Mouse (Mus musculus) cerebellum, adult 2 months (tissue): ENCODE data around the gene Olfr814. TPM values are rescaled to one million over a fixed set of nuclear protein-coding genes. Genes with fewer than 3 reads are reported as not detected.
"Not testable (repeated sequence)": the region's sequence is repeated elsewhere in the genome, so short reads cannot be mapped to it uniquely, and the experiment has no call there.

Experiments used
- DNase-seq, 2 experiments: peaks; one replicate each; pipeline ENCODE4 v3.0.0; 2021
- H3K27ac ChIP-seq: fragments of 200-500 bp; 2 replicates; pipeline ENCODE4 v1.5.1; 2012; ENCODE audit warnings: low read length, control low read depth, inconsistent platforms; ENCODE audit not compliant: insufficient read depth
- H3K27me3 ChIP-seq: fragments of 200-500 bp; 2 replicates; pipeline ENCODE4 v1.6.1; 2012; ENCODE audit warnings: inconsistent platforms, mild to moderate bottlenecking, low read length, moderate library complexity; ENCODE audit not compliant: control insufficient read depth, insufficient read depth
- H3K4me1 ChIP-seq: fragments of 200-500 bp; 2 replicates; pipeline ENCODE4 v1.6.1; 2011; ENCODE audit warnings: low read length; ENCODE audit not compliant: control insufficient read depth, insufficient read depth
- H3K4me3 ChIP-seq: fragments of 200-500 bp; replicated peaks from 2 replicates; pipeline ENCODE3; 2011; ENCODE audit warnings: mild to moderate bottlenecking, low read depth, low read length, control low read depth; ENCODE audit not compliant: insufficient read depth
- CTCF ChIP-seq: fragments of 200-500 bp; IDR thresholded peaks from 2 replicates; pipeline ENCODE4 v1.5.1; 2011; ENCODE audit warnings: low read depth, mild to moderate bottlenecking, control low read depth, low read length, moderate library complexity, borderline replicate concordance; ENCODE audit not compliant: insufficient read depth
- POLR2A ChIP-seq: fragments of 200-500 bp; IDR thresholded peaks from 2 replicates; pipeline ENCODE4 v1.6.1; 2011; ENCODE audit warnings: low read length, control low read depth, borderline replicate concordance; ENCODE audit not compliant: insufficient read depth
- WGBS: fragments of 180-500 bp; shearing (Covaris S2); methylation state at CpG from one replicate; pipeline ENCODE4 v1.1.7; 2018; 5-methylcytosine and 5-hydroxymethylcytosine counted together
- polyA plus RNA-seq: library from polyadenylated mRNA; depleted of rRNA; stranded (reverse); fragments of >200 nt; gene quantifications from 2 replicates; pipeline ENCODE4 v1.2.3, GENCODE M21; 2012; rRNA removed

The Olfr814 gene
- not detected in 2 replicates for polyA plus RNA-seq

DNA sequence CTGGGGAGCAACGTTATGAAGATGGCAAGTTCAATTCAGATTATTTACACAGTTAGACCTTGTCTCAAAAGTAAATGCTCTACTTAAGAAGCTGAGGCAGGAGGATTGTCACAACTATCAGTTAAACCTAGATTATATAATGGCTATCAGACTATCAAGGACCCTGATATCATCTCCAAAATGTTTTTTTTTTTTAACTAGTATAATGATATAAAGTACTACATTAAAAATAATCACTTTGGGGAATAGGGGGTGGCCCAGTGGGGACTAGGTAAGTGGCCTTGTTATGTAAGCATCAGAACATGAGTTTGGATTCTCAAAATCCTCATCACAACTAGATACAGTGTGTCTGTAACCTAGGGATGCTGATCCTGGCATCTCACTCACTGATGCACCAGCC, at the start of gene Olfr814:
Gene Olfr814, minus strand, starts transcription at position 101 of the 400 bp plus-strand sequence.
- not testable (repeated sequence) for H3K27me3 ChIP-seq, H3K4me1 ChIP-seq, H3K27ac ChIP-seq, DNase-seq, H3K4me3 ChIP-seq
- 60% methylated on average over 1 of the region's 1 CpGs for WGBS

DNA sequence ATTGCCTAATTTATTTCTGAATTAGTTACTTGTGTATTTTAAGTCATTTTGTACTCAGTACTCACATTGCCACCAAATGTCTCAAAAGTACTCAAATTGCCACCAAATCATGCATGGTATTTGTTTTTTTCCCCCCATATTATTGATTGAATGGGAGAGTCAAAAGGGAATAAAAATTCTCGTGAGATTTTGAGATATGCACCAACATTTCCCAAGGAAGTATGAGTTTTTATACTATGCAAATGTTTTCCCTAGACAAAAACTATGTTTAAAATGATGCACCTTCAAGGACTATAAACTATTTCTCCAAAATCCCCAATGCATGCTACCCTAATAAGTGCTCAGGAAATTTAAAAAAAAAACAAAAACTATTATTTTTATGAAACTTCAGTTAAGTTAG, 35.8 kb upstream of the Olfr814 start, which contains the start of gene Olfr816:
Gene Olfr816, minus strand, starts transcription at position 101 of the 400 bp plus-strand sequence.
- Histone ChIP-seq H3K4me1 (no peaks in the 10 kb centered on the region), H3K4me3 (no peak within 1 kb of the TSS), H3K27me3 (no peaks in the 10 kb centered on the region), H3K27ac (no peak within 1 kb of the TSS)
- no peak for DNase-seq
- WGBS, result 50% methylated on average over 1 of the region's 1 CpGs
- no peak for TF ChIP-seq POLR2A
- TF ChIP-seq CTCF, result no peak

DNA sequence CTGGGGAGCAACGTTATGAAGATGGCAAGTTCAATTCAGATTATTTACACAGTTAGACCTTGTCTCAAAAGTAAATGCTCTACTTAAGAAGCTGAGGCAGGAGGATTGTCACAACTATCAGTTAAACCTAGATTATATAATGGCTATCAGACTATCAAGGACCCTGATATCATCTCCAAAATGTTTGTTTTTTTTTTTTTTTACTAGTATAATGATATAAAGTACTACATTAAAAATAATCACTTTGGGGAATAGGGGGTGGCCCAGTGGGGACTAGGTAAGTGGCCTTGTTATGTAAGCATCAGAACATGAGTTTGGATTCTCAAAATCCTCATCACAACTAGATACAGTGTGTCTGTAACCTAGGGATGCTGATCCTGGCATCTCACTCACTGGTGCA, 26.1 kb upstream of the Olfr814 start, which contains the start of gene Olfr815:
Gene Olfr815, minus strand, starts transcription at position 101 of the 400 bp plus-strand sequence.
- not testable (repeated sequence) for H3K27ac ChIP-seq, H3K4me3 ChIP-seq, H3K27me3 ChIP-seq, DNase-seq, H3K4me1 ChIP-seq
- WGBS, result 89% methylated on average over 1 of the region's 1 CpGs

GRCm38 (mm10) chr10:129885934-129886333, 6.3 kb upstream of the Olfr814 start:
- no peak overlapping the region for H3K4me3 ChIP-seq
- DNase-seq, result no peak
- 92% methylated on average over 7 of the region's 7 CpGs for WGBS
- TF ChIP-seq POLR2A (no peak), CTCF (no peak)
- no peaks in the 10 kb centered on the region for H3K4me1 ChIP-seq
- H3K27ac ChIP-seq, result no peak overlapping the region
- H3K27me3 ChIP-seq, result no peaks in the 10 kb centered on the region

- H3K27me3 ChIP-seq, H3K4me3 ChIP-seq, DNase-seq, H3K4me1 ChIP-seq, H3K27ac ChIP-seq: not testable (repeated sequence)
- WGBS, result 81% methylated on average over 6 of the region's 6 CpGs
These were observed 5.8 kb upstream of the Olfr814 start for GRCm38 (mm10) chr10:129885496-129885895.

DNA sequence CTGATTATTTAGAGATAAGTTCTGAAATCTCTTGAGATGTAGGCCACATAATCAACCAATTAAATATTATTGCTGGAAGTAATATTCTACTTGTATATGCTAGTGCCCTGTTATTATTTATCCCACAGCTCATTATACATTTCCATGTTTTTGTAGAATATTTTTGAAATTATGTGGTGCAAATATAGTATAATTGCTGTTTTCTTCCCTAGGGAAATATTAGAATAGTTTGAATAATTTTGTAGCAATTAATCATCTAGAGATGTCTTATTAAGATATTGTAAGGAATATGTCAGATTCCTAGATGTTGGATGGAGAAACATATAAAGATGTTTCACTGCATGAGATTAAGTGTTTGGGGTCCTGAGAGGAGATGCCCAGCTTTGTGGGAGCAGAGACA, 24.6 kb downstream of the Olfr814 start, which contains the start of gene Olfr813:
Gene Olfr813, plus strand, starts transcription at position 301 of the 400 bp plus-strand sequence.
- H3K4me3 ChIP-seq, result no peak within 1 kb of the TSS
- TF ChIP-seq CTCF (no peak), POLR2A (no peak)
- H3K27me3 ChIP-seq, result no peaks in the 10 kb centered on the region
- H3K4me1 ChIP-seq, result no peaks in the 10 kb centered on the region
- no peak for DNase-seq
- no peak within 1 kb of the TSS for H3K27ac ChIP-seq

DNA sequence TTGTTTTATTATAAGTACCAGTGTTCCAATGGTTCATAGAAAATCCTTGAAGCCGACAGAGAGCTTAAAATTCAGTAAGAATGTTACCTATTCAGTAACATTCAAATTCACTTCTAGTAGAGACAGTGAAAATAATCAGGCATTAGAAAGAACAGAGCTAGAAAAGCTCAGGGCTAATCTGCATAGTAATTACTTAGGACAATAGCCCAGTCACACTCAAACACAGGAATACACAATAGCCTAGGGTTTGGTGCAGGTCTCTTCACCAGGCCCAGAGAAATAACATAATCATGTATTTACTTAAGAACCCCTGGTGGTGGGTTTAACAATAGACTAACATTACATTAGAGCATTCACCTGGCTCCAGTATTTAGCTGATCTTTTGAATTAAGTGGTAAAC, 32.3 kb downstream of the Olfr814 start:
- WGBS, result 59% methylated on average over 1 of the region's 1 CpGs
- Histone ChIP-seq H3K4me1 (no peaks in the 10 kb centered on the region), H3K27me3 (no peaks in the 10 kb centered on the region), H3K4me3 (no peak overlapping the region), H3K27ac (no peak overlapping the region)
- TF ChIP-seq POLR2A (no peak), CTCF (no peak)
- no peak for DNase-seq

- TF ChIP-seq CTCF (no peak), POLR2A (no peak)
- Histone ChIP-seq H3K27ac (no peak within 1 kb of the TSS), H3K27me3 (no peaks in the 10 kb centered on the region), H3K4me3 (no peak within 1 kb of the TSS), H3K4me1 (no peaks in the 10 kb centered on the region)
- WGBS, result 68% methylated on average over 1 of the region's 1 CpGs
- no peak for DNase-seq
These were observed 33.7 kb downstream of the Olfr814 start, which contains the start of gene Olfr812 for GRCm38 (mm10) chr10:129845994-129846393. Gene Olfr812 (minus strand): TSS chr10:129846094.

Other genes starting within 250 kb of the Olfr814 start
- gene Olfr799, start 242.4 kb downstream of the Olfr814 start, polyA plus RNA-seq, result not detected in 2 replicates
- not detected in 2 replicates for gene Olfr800, start 222.2 kb downstream of the Olfr814 start, polyA plus RNA-seq
- not detected in 2 replicates for gene Olfr801, start 206.0 kb downstream of the Olfr814 start, polyA plus RNA-seq
- gene Olfr802, start 191.7 kb downstream of the Olfr814 start, polyA plus RNA-seq, result not detected in 2 replicates
- gene Olfr803, start 185.6 kb downstream of the Olfr814 start, polyA plus RNA-seq, result not detected in 2 replicates
- not detected in 2 replicates for gene Olfr804, start 176.6 kb downstream of the Olfr814 start, polyA plus RNA-seq
- gene Olfr805, start 150.5 kb downstream of the Olfr814 start, polyA plus RNA-seq, result not detected in 2 replicates
- gene Olfr806, start 137.9 kb downstream of the Olfr814 start, polyA plus RNA-seq, result not detected in 2 replicates
- not detected in 2 replicates for gene Olfr807, start 122.1 kb downstream of the Olfr814 start, polyA plus RNA-seq
- not detected in 2 replicates for gene Olfr808, start 114.4 kb downstream of the Olfr814 start, polyA plus RNA-seq
- gene Olfr809, start 105.2 kb downstream of the Olfr814 start, polyA plus RNA-seq, result not detected in 2 replicates
- gene Olfr810, start 84.9 kb downstream of the Olfr814 start, polyA plus RNA-seq, result not detected in 2 replicates
- gene Olfr811, start 75.5 kb downstream of the Olfr814 start, polyA plus RNA-seq, result not detected in 2 replicates
- not detected in 2 replicates for gene Olfr812, start 33.8 kb downstream of the Olfr814 start, polyA plus RNA-seq
- gene Olfr813, start 24.5 kb downstream of the Olfr814 start, polyA plus RNA-seq, result not detected in 2 replicates
- not detected in 2 replicates for gene Olfr815, start 26.0 kb upstream of the Olfr814 start, polyA plus RNA-seq
- gene Olfr816, start 35.7 kb upstream of the Olfr814 start, polyA plus RNA-seq, result not detected in 2 replicates
- gene Olfr818, start 69.2 kb upstream of the Olfr814 start, polyA plus RNA-seq, result not detected in 2 replicates
- not detected in 2 replicates for gene Olfr819, start 87.4 kb upstream of the Olfr814 start, polyA plus RNA-seq
- gene Olfr247, start 96.3 kb upstream of the Olfr814 start, polyA plus RNA-seq, result not detected in 2 replicates
- gene Gm10310, start 105.2 kb upstream of the Olfr814 start, polyA plus RNA-seq, result not detected in 2 replicates
- gene Olfr820, start 132.8 kb upstream of the Olfr814 start, polyA plus RNA-seq, result not detected in 2 replicates
- gene Olfr821, start 150.5 kb upstream of the Olfr814 start, polyA plus RNA-seq, result not detected in 2 replicates
- gene Olfr822, start 191.4 kb upstream of the Olfr814 start, polyA plus RNA-seq, result not detected in 2 replicates
- not detected in 2 replicates for gene Olfr823, start 235.5 kb upstream of the Olfr814 start, polyA plus RNA-seq